Mouse (Mus musculus) neutrophil, adult 5-6 weeks (primary cell): ENCODE results near the gene Cox17. TPM values are rescaled to one million over a fixed set of nuclear protein-coding genes. Genes with fewer than 3 reads are reported as not detected.

ENCODE experiments used
- ATAC-seq: fragments of 151-379, 151-347 bp; 2 replicates; pipeline ENCODE4 v1.8.0; 2017; ENCODE audit warnings: mild to moderate bottlenecking, moderate TSS enrichment; ENCODE audit not compliant: insufficient number of reproducible peaks, poor library complexity, low FRiP score, severe bottlenecking; ENCODE audit errors: extremely low read depth
- total RNA-seq: library from RNA; stranded (forward); fragments of 200-1000 nt; gene quantifications from 2 replicates; pipeline ENCODE4 v1.2.3, GENCODE M21; 2017

The Cox17 gene
- total RNA-seq, 1 experiment from 2014 or later: 339 TPM

DNA sequence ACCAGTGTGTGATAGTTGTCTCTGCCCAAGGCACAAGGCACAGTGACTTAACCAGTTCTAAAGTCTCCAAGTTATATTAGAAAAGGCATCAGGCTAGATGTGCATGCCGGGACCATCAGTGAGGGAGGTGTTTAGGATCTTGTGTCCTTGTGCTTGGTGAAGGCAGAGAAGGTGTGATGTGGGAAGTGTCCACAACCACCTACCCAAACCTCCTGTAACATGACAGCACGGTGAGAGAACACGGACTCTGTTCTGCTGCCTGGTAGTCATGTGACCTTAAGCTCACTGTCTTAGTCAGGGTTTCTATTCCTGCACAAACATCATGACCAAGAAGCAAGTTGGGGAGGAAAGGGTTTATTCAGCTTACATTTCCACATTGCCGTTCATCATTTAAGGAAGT lies 19.4 kb downstream of the Cox17 start:
- no peak for ATAC-seq

DNA sequence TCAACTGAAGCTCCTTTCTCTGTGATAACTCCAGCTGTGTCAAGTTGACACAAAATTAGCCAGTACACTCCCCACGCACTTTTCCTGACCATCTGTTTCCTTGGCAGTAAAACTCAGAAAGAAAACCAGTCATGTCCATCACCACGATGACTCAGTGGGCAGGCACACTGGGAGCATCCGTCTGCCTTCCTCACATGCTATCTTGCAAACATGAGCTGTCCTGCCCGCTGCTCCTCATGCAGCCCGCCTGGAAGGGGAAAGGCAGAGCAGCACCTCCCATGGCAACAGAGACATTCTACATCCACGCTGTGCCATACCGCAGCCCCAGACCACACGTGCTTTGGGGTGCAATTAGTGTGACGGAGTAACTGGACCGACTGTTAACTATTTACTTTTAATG lies 21.5 kb downstream of the Cox17 start:
- no peak for ATAC-seq

GRCm38 (mm10) chr16:38369000-38369399 lies 22.2 kb downstream of the Cox17 start:
- no peak for ATAC-seq

DNA sequence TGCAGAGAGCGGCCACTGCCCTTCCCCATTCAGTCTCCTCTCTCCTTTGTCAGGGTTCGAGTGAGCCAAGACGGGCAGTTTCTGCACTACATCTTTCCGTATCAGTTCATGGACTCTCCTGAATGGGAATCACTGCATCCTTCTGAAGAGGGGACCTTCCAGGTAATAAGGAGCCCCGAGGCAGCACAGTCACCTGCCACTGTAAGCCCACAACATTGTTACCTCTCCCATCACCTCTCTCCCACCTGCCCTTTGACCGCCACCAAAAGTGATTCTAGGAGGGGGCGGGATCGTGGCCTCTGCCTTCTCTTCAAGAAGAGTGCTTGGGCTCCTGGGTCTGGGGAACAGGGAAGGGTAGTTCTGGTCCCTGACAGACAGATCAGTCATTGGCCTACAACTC lies 22.6 kb downstream of the Cox17 start:
- ATAC-seq: no peak

- no peak for ATAC-seq
These were observed 23.2 kb downstream of the Cox17 start for GRCm38 (mm10) chr16:38369992-38370484.

- ATAC-seq: no peak
These were observed 24.0 kb downstream of the Cox17 start for GRCm38 (mm10) chr16:38370633-38371374.

- ATAC-seq: no peak
These were observed 25.0 kb downstream of the Cox17 start for GRCm38 (mm10) chr16:38371705-38372296.

GRCm38 (mm10) chr16:38372876-38373275 lies 26.1 kb downstream of the Cox17 start:
- ATAC-seq: no peak

- no peak for ATAC-seq
These were observed 26.6 kb downstream of the Cox17 start for GRCm38 (mm10) chr16:38373439-38373838.

DNA sequence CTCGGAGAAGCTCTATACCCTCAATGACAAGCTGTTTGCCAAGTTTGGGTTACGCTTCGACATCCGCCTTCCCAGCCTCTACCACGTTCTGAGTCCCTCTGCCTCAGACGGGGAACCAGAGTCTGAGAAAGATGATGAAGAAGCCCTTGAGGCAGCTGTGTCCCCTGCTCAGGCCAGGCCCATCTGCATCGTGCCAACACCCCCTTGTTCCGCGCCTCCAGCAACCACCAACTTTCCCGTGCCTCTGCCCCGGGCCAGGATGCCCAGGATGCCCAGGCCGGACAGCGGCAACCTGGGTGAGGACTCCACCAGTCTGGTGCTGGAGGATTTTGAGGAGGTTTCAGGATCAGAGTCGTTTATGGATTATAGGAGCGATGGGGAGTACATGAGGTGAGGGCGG lies 27.1 kb downstream of the Cox17 start:
- ATAC-seq: no peak

DNA sequence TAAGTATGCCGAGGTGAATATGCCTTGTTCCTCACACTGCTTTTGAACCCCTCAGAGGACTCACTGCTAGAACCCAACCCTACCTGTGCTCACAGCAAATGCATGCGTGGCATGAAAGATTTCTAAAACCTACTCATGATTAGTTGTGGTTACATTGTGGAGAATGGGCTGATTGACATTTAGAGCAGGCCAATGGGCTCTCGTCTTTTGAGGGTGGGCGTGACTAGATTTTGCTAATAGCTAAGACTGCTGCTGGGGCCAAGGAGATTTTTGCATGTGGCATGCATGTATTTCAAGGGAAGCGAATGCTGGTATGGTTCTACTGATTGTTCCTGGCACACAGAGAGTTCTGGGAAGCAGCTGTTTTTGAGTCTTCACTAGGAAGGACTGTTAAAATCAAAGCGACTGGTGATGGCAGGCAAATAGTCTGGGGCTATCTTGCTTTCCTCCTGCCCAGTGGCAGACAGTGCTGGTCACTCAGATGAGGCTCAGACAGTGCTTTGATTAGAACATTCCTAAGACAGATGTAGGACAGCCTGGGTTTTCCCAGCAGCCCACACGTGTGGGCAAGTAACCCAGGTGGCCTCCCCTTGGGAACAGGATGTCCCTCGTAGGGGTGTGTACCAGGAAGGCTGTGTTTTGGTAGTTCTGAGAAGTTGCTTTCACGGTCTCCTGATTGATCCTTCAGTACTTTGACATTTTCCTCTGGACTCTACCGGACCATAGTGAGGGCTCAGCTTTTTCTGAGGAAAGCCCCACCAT lies 27.8 kb downstream of the Cox17 start:
- ATAC-seq: no peak

DNA sequence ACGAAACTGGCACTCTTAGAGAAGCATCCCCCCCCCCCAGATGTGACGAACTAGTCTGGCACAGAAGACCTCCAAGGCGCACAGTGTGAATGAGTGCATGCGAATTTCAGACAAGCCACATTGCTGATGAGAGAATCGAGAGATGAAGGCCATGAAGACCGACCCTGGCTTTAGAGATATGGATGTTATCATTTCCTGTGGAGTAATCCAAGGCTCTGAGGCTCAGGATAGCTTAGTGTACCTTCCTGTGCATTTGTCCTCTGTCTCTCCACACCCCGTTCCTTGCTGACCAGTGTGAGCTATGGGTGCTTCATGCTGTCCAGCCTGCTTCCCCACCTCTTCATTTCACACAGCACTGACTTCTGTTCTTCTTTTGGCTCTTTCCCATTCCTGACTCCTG lies 28.4 kb downstream of the Cox17 start:
- no peak for ATAC-seq

GRCm38 (mm10) chr16:38376163-38376840 lies 29.5 kb downstream of the Cox17 start:
- ATAC-seq: peak; percentile 53; the same call in 1 of the 2 replicates

GRCm38 (mm10) chr16:38376841-38377249 lies 30.1 kb downstream of the Cox17 start:
- ATAC-seq: 0 out of 2 replicates have a peak, but pooled peaks have one; percentile 14

- ATAC-seq: no peak
These were observed 30.8 kb downstream of the Cox17 start for GRCm38 (mm10) chr16:38377546-38377945.

GRCm38 (mm10) chr16:38378591-38378990 lies 31.8 kb downstream of the Cox17 start:
- no peak for ATAC-seq

- no peak for ATAC-seq
These were observed 32.3 kb downstream of the Cox17 start for GRCm38 (mm10) chr16:38379088-38379487.

- ATAC-seq: no peak
These were observed 32.7 kb downstream of the Cox17 start for GRCm38 (mm10) chr16:38379493-38379892.

GRCm38 (mm10) chr16:38379926-38380325 lies 33.1 kb downstream of the Cox17 start:
- no peak for ATAC-seq
